Mouse (Mus musculus): ENCODE results near the gene Cldn4.
"Not testable (repeated sequence)": the region's sequence is repeated elsewhere in the genome, so short reads cannot be mapped to it uniquely, and the experiment has no call there.

The Cldn4 gene

GRCm38 (mm10) chr5:134964655-134965054, 17.9 kb upstream of the Cldn4 start:
- not testable (repeated sequence) for DNase-seq (ENCODE audit: extremely low spot score, low spot score)

- DNase-seq (ENCODE audit: extremely low spot score, low spot score) = no peak
These were observed 16.8 kb upstream of the Cldn4 start for GRCm38 (mm10) chr5:134963546-134963945.

DNA sequence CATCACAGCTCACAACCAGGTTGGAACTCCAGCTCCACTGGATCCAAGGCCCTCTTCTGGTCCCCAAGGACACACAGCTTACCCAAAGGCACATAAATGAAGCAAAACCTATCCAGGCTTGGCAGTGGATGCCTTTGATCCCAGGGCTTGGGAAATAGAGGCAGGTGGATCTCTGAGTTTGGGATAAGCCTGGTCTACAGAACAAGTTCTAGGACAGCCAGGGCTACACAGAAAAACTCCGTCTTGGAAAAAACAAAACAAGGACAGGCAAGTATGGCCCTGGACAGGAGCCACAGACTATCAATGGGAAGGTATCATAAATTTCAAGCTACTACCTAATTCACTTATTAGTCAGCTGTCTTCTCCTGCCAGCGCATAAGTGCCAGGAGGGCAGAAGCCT, 14.8 kb upstream of the Cldn4 start:
- no peak for DNase-seq (ENCODE audit: extremely low spot score, low spot score)

GRCm38 (mm10) chr5:134960430-134960829, 13.7 kb upstream of the Cldn4 start:
- no peak for DNase-seq (ENCODE audit: extremely low spot score, low spot score)

- no peak for DNase-seq (ENCODE audit: extremely low spot score, low spot score)
These were observed 12.4 kb upstream of the Cldn4 start for GRCm38 (mm10) chr5:134959114-134959513.

GRCm38 (mm10) chr5:134955491-134955890, 8.8 kb upstream of the Cldn4 start:
- DNase-seq (ENCODE audit: extremely low spot score, low spot score) = no peak

GRCm38 (mm10) chr5:134951053-134951884, 4.5 kb upstream of the Cldn4 start:
- DNase-seq (ENCODE audit: extremely low spot score, low spot score) = no peak

DNA sequence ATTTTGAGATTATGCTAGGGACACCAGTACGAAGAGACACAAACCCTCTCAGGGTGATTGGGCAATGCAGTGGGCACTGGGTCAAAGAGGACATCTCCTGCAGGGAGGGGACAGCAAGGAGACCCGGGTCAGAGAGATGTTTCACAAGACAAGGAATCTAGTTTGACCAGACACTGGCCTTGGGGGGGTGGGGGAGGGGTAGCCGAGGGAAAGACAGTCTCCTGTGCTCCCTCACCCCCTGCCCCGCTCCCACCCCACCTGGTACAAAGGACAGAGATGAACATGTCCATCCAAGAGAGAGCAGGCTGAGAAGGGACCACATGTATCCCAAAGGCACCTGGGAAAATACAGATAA, 1.3 kb upstream of the Cldn4 start:
- no peak for DNase-seq (ENCODE audit: extremely low spot score, low spot score)

GRCm38 (mm10) chr5:134947420-134948084, 818 bp upstream of the Cldn4 start:
- no peak for DNase-seq (ENCODE audit: extremely low spot score, low spot score)

DNA sequence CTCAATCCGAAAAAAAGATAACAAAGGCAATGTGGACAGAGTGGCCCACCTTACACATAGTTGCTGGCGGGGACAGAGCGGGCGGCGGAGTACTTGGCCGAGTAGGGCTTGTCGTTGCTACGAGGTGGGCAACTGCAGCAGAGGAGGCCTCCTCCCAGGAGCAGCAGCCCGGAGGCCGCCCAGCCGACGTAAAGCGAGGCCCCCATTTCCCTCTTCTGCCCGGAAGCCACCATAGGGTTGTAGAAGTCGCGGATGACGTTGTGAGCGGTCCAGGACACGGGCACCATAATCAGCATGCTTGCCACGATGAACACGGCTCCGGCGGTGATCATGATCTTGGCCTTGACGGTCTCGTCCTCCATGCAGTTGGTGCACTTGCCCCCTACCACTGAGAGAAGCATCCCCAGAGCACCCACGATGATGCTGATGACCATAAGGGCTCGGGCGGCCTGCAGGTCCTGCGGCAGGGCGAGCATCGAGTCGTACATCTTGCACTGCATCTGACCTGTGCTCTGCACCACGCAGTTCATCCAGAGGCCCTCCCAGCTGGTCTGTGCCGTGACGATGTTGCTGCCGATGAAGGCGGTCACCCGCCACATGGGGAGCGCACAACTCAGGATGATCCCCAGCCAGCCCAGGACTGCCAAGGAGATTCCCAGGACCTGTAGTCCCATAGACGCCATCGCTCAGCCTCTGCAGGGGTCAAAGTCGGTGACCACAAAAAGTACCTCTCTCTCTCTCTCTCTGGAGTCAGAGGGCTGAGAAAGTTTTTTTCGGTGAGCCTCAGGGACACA, 474 bp downstream of the Cldn4 start:
- DNase-seq (ENCODE audit: extremely low spot score, low spot score) = no peak

DNA sequence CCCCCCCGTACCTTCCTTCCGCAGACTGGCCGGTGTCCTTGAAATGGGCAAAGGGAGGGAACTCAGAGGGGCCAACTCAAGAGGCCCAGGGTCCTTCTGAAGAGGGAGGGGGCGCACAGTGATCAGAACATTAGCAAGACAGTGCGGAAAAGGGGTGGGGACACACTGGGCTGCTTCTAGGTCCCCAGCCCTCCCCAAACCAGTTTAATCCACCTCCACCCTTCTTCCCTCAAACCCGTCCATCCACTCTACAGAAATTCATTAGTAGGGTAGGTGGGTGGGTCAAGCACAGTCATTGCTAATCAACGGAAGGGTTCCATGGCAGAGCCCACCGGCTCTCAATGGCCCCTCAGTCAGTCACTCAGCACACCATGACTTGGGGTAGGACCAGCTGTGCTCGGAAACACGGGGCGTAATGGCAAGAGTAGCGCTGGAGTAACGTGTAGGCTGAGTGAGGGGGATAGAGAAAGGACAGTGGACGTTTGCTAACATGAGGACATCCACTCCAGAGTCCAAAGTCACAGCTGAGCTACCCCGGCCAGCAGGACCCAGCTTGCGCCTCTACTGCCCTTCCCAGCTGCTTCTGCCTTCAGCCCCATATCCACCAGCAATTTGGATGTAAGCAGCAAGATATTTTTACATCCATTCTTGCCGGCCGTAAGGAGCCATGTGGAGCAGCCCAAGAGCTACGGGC, 1.3 kb downstream of the Cldn4 start:
- DNase-seq (ENCODE audit: extremely low spot score, low spot score) = no peak

GRCm38 (mm10) chr5:134944179-134944578, 2.6 kb downstream of the Cldn4 start:
- no peak for DNase-seq (ENCODE audit: extremely low spot score, low spot score)

DNA sequence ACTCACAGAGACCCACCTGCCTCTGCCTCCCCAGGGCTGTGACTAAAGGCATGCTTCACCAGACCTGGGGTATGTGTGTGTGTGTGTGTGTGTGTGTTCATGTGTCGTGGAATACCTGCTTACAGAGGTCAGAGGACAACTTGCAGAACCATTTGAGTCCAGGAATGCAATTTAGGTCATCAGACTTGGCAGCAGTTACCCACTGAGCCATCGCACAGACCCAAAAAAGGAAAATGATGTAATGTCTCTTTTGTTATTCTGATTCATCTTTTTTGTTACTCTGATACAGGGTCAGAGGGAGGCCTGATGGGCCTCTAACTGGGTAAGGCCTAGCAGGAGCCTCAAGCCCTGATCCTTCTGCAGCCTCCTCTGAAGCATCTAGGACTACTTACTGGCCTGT, 4.0 kb downstream of the Cldn4 start:
- DNase-seq (ENCODE audit: extremely low spot score, low spot score) = no peak

GRCm38 (mm10) chr5:134941472-134942209, 5.1 kb downstream of the Cldn4 start:
- DNase-seq (ENCODE audit: extremely low spot score, low spot score) = no peak

DNA sequence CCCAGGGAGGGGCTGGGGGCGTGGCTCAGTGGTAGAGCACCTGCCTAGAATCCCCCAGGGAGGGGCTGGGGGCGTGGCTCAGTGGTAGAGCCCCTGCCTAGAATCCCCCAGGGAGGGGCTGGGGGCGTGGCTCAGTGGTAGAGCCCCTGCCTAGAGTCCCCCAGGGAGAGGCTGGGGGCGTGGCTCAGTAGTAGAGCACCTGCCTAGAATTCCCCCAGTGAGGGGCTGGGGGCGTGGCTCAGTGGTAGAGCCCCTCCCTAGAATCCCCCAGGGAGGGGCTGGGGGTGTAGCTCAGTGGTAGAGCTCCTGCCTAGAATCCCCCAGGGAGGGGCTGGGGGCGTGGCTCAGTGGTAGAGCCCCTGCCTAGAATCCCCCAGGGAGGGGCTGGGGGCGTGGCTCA, 7.2 kb downstream of the Cldn4 start:
- not testable (repeated sequence) for DNase-seq (ENCODE audit: extremely low spot score, low spot score)

DNA sequence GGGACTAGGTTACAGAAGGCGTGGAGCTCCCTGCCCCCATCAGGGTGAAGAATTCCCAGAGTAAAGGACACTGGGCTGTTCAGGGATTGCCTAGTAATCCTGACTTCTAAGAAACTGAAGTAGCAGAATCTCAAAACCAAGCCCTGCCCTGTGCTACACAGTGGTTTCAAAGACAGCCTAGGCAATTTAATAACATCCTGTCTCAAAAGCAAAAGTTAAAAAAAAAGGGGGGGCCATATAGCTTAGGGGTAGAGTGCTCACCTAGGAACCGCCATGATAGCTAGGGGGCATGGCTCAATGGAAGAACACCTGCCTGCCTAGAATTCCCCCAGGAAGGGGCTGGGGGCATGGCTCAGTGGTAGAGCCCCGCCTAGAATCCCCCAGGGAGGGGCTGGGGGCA, 7.7 kb downstream of the Cldn4 start:
- DNase-seq (ENCODE audit: extremely low spot score, low spot score) = no peak

GRCm38 (mm10) chr5:134936626-134937185, 10.0 kb downstream of the Cldn4 start:
- DNase-seq (ENCODE audit: extremely low spot score, low spot score) = no peak

DNA sequence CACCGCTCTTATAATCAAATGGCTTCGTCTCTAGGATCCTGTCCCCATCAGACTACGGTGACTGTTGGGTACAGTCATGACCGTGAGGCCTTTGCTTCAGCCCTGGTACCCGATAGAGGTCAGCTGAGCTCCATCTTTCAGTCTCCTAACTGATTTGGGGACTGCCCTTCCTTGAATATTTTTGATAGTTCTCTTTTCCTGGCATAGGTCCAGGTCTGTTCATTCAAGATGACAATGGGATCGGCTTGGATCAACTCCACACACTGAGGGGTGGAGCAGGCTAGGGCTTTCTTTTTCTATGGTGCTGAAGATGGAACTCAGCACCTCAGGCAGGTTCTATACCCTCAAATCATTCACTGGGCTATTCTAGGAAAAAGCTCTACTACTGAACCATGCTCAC, 10.7 kb downstream of the Cldn4 start:
- no peak for DNase-seq (ENCODE audit: extremely low spot score, low spot score)

- DNase-seq (ENCODE audit: extremely low spot score, low spot score) = no peak
These were observed 12.1 kb downstream of the Cldn4 start for GRCm38 (mm10) chr5:134934666-134935065.

- DNase-seq (ENCODE audit: extremely low spot score, low spot score) = not testable (repeated sequence)
These were observed 13.0 kb downstream of the Cldn4 start for GRCm38 (mm10) chr5:134933686-134934085.

DNA sequence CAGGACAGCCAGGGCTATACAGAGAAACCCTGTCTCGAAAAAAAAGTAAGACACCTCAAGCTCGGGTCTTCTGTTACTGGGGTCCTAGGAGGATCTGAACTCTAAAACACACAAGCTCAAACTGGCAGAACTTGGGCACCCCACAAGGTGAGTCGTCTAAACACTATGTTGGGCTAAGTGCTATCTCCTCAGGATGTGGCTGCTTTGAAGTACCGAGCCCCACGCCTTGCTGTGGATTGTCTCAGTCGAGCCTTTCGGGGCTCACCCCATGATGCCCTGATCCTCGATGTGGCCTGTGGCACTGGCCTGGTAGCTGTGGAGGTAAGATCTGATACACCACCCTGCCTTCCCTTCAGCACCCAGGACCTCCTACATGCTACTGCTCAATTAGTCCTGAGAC, 13.5 kb downstream of the Cldn4 start:
- no peak for DNase-seq (ENCODE audit: extremely low spot score, low spot score)
